Mouse (Mus musculus): ENCODE data around the gene Bicdl1.
"Not testable (repeated sequence)": the region's sequence is repeated elsewhere in the genome, so short reads cannot be mapped to it uniquely, and the experiment has no call there.

Bicdl1 gene

GRCm38 (mm10) chr5:115731001-115731731 is at the start of gene Bicdl1:
TSS of gene Bicdl1 (minus strand) at chr5:115731621.
- DNase-seq (ENCODE audit: extremely low spot score, low read depth, low spot score): no peak

GRCm38 (mm10) chr5:115776911-115777310 is 45.5 kb upstream of the Bicdl1 start:
- no peak for DNase-seq (ENCODE audit: extremely low spot score, low read depth, low spot score)

GRCm38 (mm10) chr5:115775350-115775749 is 43.9 kb upstream of the Bicdl1 start:
- DNase-seq (ENCODE audit: extremely low spot score, low read depth, low spot score): no peak

GRCm38 (mm10) chr5:115770048-115770447 is 38.6 kb upstream of the Bicdl1 start:
- no peak for DNase-seq (ENCODE audit: extremely low spot score, low read depth, low spot score)

- no peak for DNase-seq (ENCODE audit: extremely low spot score, low read depth, low spot score)
These were observed 37.7 kb upstream of the Bicdl1 start for GRCm38 (mm10) chr5:115769116-115769515.

GRCm38 (mm10) chr5:115766821-115767220 is 35.4 kb upstream of the Bicdl1 start:
- no peak for DNase-seq (ENCODE audit: extremely low spot score, low read depth, low spot score)

- no peak for DNase-seq (ENCODE audit: extremely low spot score, low read depth, low spot score)
These were observed 32.6 kb upstream of the Bicdl1 start for GRCm38 (mm10) chr5:115763981-115764380.

GRCm38 (mm10) chr5:115760903-115761302 is 29.5 kb upstream of the Bicdl1 start:
- no peak for DNase-seq (ENCODE audit: extremely low spot score, low read depth, low spot score)

- DNase-seq (ENCODE audit: extremely low spot score, low read depth, low spot score): no peak
These were observed 27.2 kb upstream of the Bicdl1 start for GRCm38 (mm10) chr5:115758431-115759180.

- no peak for DNase-seq (ENCODE audit: extremely low spot score, low read depth, low spot score)
These were observed 26.1 kb upstream of the Bicdl1 start for GRCm38 (mm10) chr5:115757516-115757915.

GRCm38 (mm10) chr5:115755501-115755900 is 24.1 kb upstream of the Bicdl1 start:
- DNase-seq (ENCODE audit: extremely low spot score, low read depth, low spot score): no peak

- DNase-seq (ENCODE audit: extremely low spot score, low read depth, low spot score): no peak
These were observed 23.4 kb upstream of the Bicdl1 start for GRCm38 (mm10) chr5:115754831-115755230.

- no peak for DNase-seq (ENCODE audit: extremely low spot score, low read depth, low spot score)
These were observed 21.5 kb upstream of the Bicdl1 start for GRCm38 (mm10) chr5:115752883-115753282.

GRCm38 (mm10) chr5:115751916-115752315 is 20.5 kb upstream of the Bicdl1 start:
- not testable (repeated sequence) for DNase-seq (ENCODE audit: extremely low spot score, low read depth, low spot score)

- no peak for DNase-seq (ENCODE audit: extremely low spot score, low read depth, low spot score)
These were observed 16.9 kb upstream of the Bicdl1 start for GRCm38 (mm10) chr5:115748316-115748715.

- no peak for DNase-seq (ENCODE audit: extremely low spot score, low read depth, low spot score)
These were observed 13.9 kb upstream of the Bicdl1 start for GRCm38 (mm10) chr5:115745319-115745718.

- DNase-seq (ENCODE audit: extremely low spot score, low read depth, low spot score): no peak
These were observed 6.6 kb upstream of the Bicdl1 start for GRCm38 (mm10) chr5:115738032-115738431.

- DNase-seq (ENCODE audit: extremely low spot score, low read depth, low spot score): no peak
These were observed 3.1 kb upstream of the Bicdl1 start for GRCm38 (mm10) chr5:115734570-115734969.

- DNase-seq (ENCODE audit: extremely low spot score, low read depth, low spot score): no peak
These were observed 1.4 kb upstream of the Bicdl1 start for GRCm38 (mm10) chr5:115732849-115733216.

GRCm38 (mm10) chr5:115732176-115732848 is 891 bp upstream of the Bicdl1 start:
- DNase-seq (ENCODE audit: extremely low spot score, low read depth, low spot score): no peak

GRCm38 (mm10) chr5:115731732-115732175 is 333 bp upstream of the Bicdl1 start:
- no peak for DNase-seq (ENCODE audit: extremely low spot score, low read depth, low spot score)

- no peak for DNase-seq (ENCODE audit: extremely low spot score, low read depth, low spot score)
These were observed 1.1 kb downstream of the Bicdl1 start for GRCm38 (mm10) chr5:115730314-115730713.
